Mouse (Mus musculus): ENCODE measurements around the gene Gpd2. TPM values are rescaled to one million over a fixed set of nuclear protein-coding genes. Genes with fewer than 3 reads are reported as not detected.

The Gpd2 gene
- total RNA-seq, 2 experiments from 2014 or later = 111 to 124 TPM

- DNase-seq = no peak
Measured at GRCm38 (mm10) chr2:57250113-57250512, 12.7 kb downstream of the Gpd2 start.

GRCm38 (mm10) chr2:57251636-57252317 lies 14.3 kb downstream of the Gpd2 start:
- no peak for DNase-seq

GRCm38 (mm10) chr2:57252542-57253301 lies 15.3 kb downstream of the Gpd2 start:
- no peak for DNase-seq

- DNase-seq = no peak
Measured at GRCm38 (mm10) chr2:57254267-57254666, 16.8 kb downstream of the Gpd2 start.

- no peak for DNase-seq
Measured at GRCm38 (mm10) chr2:57255153-57255670, 17.8 kb downstream of the Gpd2 start.

GRCm38 (mm10) chr2:57255836-57256235 lies 18.4 kb downstream of the Gpd2 start:
- DNase-seq = no peak

GRCm38 (mm10) chr2:57256459-57256858 lies 19.0 kb downstream of the Gpd2 start:
- no peak for DNase-seq

GRCm38 (mm10) chr2:57261286-57262077 lies 24.0 kb downstream of the Gpd2 start:
- no peak for DNase-seq

- DNase-seq = no peak
Measured at GRCm38 (mm10) chr2:57263431-57263830, 26.0 kb downstream of the Gpd2 start.

- DNase-seq = no peak
Measured at GRCm38 (mm10) chr2:57264912-57265311, 27.5 kb downstream of the Gpd2 start.

- DNase-seq = no peak
Measured at GRCm38 (mm10) chr2:57266679-57267393, 29.4 kb downstream of the Gpd2 start.

GRCm38 (mm10) chr2:57267394-57267716 lies 29.9 kb downstream of the Gpd2 start:
- no peak for DNase-seq

GRCm38 (mm10) chr2:57267896-57268295 lies 30.5 kb downstream of the Gpd2 start:
- no peak for DNase-seq

GRCm38 (mm10) chr2:57268839-57269238 lies 31.4 kb downstream of the Gpd2 start:
- no peak for DNase-seq

- DNase-seq = no peak
Measured at GRCm38 (mm10) chr2:57269690-57270435, 32.4 kb downstream of the Gpd2 start.

GRCm38 (mm10) chr2:57280190-57280723 lies 42.8 kb downstream of the Gpd2 start:
- DNase-seq = no peak

GRCm38 (mm10) chr2:57283791-57284190 lies 46.4 kb downstream of the Gpd2 start:
- DNase-seq = no peak

- no peak for DNase-seq
Measured at GRCm38 (mm10) chr2:57285197-57285596, 47.8 kb downstream of the Gpd2 start.

GRCm38 (mm10) chr2:57287986-57288385 lies 50.6 kb downstream of the Gpd2 start:
- DNase-seq = no peak

- DNase-seq = no peak
Measured at GRCm38 (mm10) chr2:57293571-57293970, 56.1 kb downstream of the Gpd2 start.

- DNase-seq = no peak
Measured at GRCm38 (mm10) chr2:57296069-57296468, 58.6 kb downstream of the Gpd2 start.

Measured in gastrocnemius, postnatal 10 days (tissue).